Mouse (Mus musculus) brain, embryonic 14.5 days (tissue): Measurements from ENCODE around the gene Zbtb16.

Experiments used
- CTCF ChIP-seq: fragments of 200-500 bp; IDR thresholded peaks from 2 replicates; pipeline ENCODE4 v1.5.1; 2012; ENCODE audit warnings: inconsistent platforms, mild to moderate bottlenecking, moderate library complexity, borderline replicate concordance; ENCODE audit not compliant: insufficient read depth, insufficient read length; ENCODE audit errors: extremely low read depth
- POLR2A ChIP-seq: fragments of 200-500 bp; IDR thresholded peaks from 2 replicates; pipeline ENCODE4 v1.6.1; 2012; ENCODE audit warnings: mild to moderate bottlenecking, inconsistent platforms, borderline replicate concordance; ENCODE audit not compliant: poor library complexity, insufficient read depth, insufficient read length, severe bottlenecking; ENCODE audit errors: extremely low read depth

DNA sequence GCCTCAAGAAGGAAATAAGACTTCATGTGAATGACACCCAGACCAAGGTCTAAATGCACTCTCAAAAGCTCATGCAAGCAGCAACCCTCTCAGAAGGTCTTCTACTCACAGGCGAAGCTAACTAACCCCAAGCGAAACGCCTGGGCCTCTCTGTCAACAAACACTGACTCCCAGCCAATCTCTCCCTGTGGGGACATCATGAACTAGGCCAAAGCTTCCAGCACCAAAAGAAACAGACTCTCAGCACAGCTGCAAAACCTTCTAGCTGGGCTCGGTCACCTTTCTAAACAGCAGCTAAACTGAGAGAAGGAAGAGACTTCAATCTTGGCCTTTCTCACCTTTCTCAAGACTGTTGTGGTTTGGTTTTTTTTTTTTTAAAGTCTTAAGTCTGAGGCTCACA is 86.9 kb downstream of the Zbtb16 start:
- no peak for TF ChIP-seq CTCF
- no peak for TF ChIP-seq POLR2A
